Mouse (Mus musculus): ENCODE data around the gene Setd2.

GRCm38 (mm10) chr9:110568309-110568708 is 35.9 kb downstream of the Setd2 start:
- no peak for TF ChIP-seq CTCF (IDR thresholded peaks at IDR 0.05; ENCODE audit: control insufficient read depth, insufficient read depth, insufficient read length)
- no peak for TF ChIP-seq MAX (IDR thresholded peaks at IDR 0.05)
- TF ChIP-seq MYOD1 (IDR thresholded peaks at IDR 0.05; ENCODE audit: control insufficient read depth, insufficient read length, low read depth) = no peak
- no peak for TF ChIP-seq CEBPB (IDR thresholded peaks at IDR 0.05; ENCODE audit: low read depth)
- no peak for TF ChIP-seq USF1 (IDR thresholded peaks at IDR 0.05; ENCODE audit: low read depth)
- no peak for TF ChIP-seq FOSL1 (IDR thresholded peaks at IDR 0.05; ENCODE audit: insufficient read depth, low read length, poor library complexity, severe bottlenecking)

All from C2C12 (cell line).